Mouse (Mus musculus) cerebellum, adult 2 months (tissue): ENCODE data around the gene Reep3.

Source experiments
- CTCF ChIP-seq: fragments of 200-500 bp; IDR thresholded peaks from 2 replicates; pipeline ENCODE4 v1.5.1; 2011; ENCODE audit warnings: low read depth, mild to moderate bottlenecking, control low read depth, low read length, moderate library complexity, borderline replicate concordance; ENCODE audit not compliant: insufficient read depth
- POLR2A ChIP-seq: fragments of 200-500 bp; IDR thresholded peaks from 2 replicates; pipeline ENCODE4 v1.6.1; 2011; ENCODE audit warnings: low read length, control low read depth, borderline replicate concordance; ENCODE audit not compliant: insufficient read depth

- no peak for TF ChIP-seq CTCF
- TF ChIP-seq POLR2A = no peak
Measured at GRCm38 (mm10) chr10:67120640-67121039, 23.9 kb upstream of the Reep3 start.
